Mouse (Mus musculus): ENCODE results near the gene Mgat5.

DNA sequence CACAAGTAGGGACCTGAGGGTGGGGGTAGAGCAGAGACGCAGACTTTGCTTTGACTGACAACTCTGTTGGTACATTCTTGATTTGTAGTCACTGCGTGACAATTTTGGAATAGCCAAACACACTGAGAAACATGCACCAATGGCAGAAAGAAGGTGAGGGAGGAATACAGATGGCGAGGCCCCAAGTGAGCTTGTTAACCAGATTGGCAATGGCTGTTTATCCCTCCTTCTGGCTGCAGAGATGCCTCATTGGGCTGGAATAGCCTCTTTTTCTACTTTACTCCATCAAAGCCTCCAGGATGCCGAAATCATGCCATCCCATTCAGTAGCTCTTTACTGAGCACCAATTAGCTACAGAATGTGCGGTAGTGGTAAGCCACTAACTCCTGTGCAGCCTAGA is 270.9 kb downstream of the Mgat5 start:
- TF ChIP-seq POLR2A (IDR thresholded peaks at IDR 0.05; ENCODE audit: borderline replicate concordance, extremely low read depth, insufficient read depth, insufficient read length, poor library complexity, severe bottlenecking): no peak
- no peak for TF ChIP-seq CTCF (IDR thresholded peaks at IDR 0.05; ENCODE audit: borderline replicate concordance, extremely low read depth, insufficient read depth, insufficient read length)
